Mouse (Mus musculus): ENCODE measurements at regions not wholly inside any gene's neighbourhood (a gene's known extent, or its start where the extent isn't known, plus 50 kb on each side); places are given as distances from the start of the nearest gene placed in this dataset.

DNA sequence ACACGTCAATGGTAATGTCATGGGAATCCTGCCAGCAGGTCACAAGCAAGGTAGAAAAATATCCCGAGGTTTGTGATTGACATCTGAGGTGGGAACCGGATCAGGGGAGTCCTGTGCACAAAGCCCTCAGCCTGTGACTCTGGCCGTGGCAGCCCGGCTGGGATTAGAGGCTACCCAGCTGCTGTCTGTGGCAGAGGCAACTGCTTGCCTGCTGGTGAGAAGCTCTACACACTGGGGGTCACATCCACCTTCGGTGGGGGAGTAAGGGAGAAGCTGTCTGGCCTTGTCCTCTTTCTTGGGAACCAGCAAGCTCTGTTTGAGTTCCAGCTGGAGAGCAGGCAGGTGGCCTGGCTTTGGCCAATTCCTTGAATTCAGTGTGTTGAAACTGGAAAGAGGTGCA lies 64.3 kb upstream of the Cxcl12 start:
- DNase-seq (ENCODE audit: extremely low spot score, low read depth, low spot score) = no peak

DNA sequence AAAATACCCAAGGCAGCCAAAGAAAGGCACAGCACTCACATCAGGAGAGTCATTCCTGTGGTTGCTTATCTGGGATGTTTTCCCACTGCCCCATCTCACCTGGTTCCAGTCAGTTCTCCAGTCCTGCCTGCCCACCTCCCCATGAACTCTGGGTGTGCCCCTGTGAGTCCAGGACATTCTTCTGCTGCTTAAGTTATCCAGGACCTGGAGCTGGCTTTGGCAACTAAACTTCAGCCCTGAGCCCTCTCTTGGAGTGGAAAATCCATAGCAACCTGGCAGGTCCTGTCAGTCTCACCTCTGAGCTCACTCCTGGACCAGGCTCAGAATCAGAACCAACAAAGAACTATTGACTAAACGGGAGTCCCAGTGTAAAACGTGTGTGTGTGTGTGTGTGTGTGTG lies 63.9 kb upstream of the Cxcl12 start:
- DNase-seq (ENCODE audit: extremely low spot score, low read depth, low spot score) = no peak

DNA sequence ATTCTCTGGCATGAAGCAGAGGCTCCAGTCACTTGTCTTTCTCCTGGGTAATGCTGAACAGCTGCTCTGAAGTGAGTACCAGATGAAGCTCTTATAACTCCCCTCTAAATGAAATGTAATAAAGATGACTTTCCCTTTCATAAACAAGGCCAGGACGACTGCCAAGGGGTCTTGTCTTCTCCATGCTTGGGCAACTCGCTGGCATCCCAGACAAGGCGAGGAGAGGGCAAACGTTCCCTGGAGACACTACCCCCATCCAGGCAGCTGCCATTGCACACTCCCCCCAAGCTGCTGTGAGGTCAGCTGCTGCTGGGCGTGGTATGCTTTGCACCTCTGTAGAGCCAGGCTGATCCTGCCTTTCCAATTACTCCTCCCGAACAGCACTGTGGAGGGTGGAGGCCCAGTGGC lies 63.1 kb upstream of the Cxcl12 start:
- no peak for DNase-seq (ENCODE audit: extremely low spot score, low read depth, low spot score)

DNA sequence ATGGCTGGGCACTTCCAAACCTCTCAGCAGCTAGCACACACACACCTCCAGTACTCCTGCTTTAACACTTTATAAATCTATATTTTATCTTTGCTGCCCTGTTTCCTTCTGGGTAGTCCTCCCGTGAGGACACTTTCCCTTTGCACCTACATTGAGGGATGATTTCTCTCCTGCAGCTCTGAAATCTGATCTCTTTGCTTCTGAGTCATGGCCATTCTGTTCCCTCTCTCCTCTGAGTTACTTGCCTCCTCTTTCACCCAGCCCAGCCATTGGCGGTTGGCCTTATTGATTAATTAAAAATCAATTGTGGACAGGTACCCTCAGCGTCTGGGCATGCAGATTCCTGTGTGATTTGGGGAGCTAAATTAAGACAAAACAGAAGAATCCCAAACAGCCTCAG lies 58.0 kb upstream of the Cxcl12 start:
- DNase-seq (ENCODE audit: extremely low spot score, low read depth, low spot score) = no peak

DNA sequence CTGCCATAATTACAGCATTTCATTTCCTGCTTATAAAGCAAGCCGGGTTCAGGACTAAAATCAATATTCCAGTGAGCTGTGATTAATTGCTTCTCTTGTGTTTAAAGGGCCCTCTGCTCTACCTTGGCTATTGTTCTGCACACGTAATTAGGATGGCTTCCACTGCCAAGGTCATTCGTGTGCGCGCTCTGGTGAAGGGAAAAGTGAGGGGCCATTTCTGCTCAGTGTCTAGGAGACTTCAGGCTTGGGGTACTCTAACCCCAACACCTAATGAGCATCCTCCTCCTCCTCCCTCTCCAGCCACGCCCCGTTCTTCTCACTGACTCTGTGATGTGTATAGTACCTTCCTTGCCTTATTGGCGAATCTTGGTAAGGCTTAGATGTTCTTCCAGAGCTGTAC lies 53.5 kb upstream of the Cxcl12 start:
- DNase-seq (ENCODE audit: extremely low spot score, low read depth, low spot score) = no peak

DNA sequence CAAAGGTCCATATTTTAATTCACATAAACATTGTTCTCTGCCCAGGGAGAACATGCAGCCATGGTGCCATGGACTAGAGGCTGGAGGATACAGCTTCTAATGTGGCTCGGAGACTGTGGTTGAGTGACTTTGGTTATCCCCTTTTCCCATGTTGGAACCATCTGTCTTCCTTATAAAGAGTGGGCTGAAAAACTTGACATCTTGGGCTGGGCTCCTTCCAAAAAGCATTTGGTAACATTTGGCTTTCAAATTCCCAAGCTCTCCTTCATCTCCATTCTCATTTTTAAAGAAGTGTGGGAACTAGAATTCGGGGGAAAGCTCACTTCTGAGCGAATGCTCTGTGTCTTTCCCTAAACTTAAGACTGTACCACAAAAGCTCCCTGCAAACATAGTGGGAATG lies 50.3 kb upstream of the Cxcl12 start:
- DNase-seq (ENCODE audit: extremely low spot score, low read depth, low spot score) = no peak
